Mouse (Mus musculus) stomach, embryonic 16.5 days (tissue): ENCODE measurements at regions not wholly inside any gene's neighbourhood (a gene's known extent, or its start where the extent isn't known, plus 50 kb on each side); places are given as distances from the start of the nearest gene placed in this dataset.

Source experiments
- ATAC-seq: fragments of 200-750 bp; cut with Nextera tagmentation; 2 replicates; pipeline ENCODE4 v1.8.0; 2017; ENCODE audit warnings: moderate number of reproducible peaks, moderate TSS enrichment; ENCODE audit not compliant: insufficient read depth, low FRiP score
- H3K27ac ChIP-seq: fragments of 300-500 bp; sonication (generic); 2 replicates; pipeline ENCODE4 v1.5.1; 2014; ENCODE audit warnings: low read length
- H3K27me3 ChIP-seq: fragments of 300-500 bp; sonication (generic); 2 replicates; pipeline ENCODE4 v1.6.1; 2014; ENCODE audit warnings: low read length, control low read depth, mixed read lengths; ENCODE audit not compliant: control insufficient read depth, insufficient read depth
- H3K36me3 ChIP-seq: fragments of 300-500 bp; sonication (generic); 2 replicates; pipeline ENCODE4 v1.6.1; 2014; ENCODE audit warnings: low read length; ENCODE audit not compliant: control insufficient read depth, insufficient read depth
- H3K4me1 ChIP-seq: fragments of 300-500 bp; sonication (generic); 2 replicates; pipeline ENCODE4 v1.6.1; 2014; ENCODE audit warnings: low read length, control low read depth, mixed read lengths; ENCODE audit not compliant: control insufficient read depth, insufficient read depth
- H3K4me2 ChIP-seq: fragments of 300-500 bp; sonication (generic); 2 replicates; pipeline ENCODE4 v1.6.1; 2014; ENCODE audit warnings: low read depth, low read length, mixed read lengths
- H3K4me3 ChIP-seq: fragments of 300-500 bp; sonication (generic); replicated peaks from 2 replicates; pipeline ENCODE4 v1.5.1; 2014; ENCODE audit warnings: mild to moderate bottlenecking, low read length
- H3K9ac ChIP-seq: fragments of 300-500 bp; sonication (generic); 2 replicates; pipeline ENCODE4 v1.6.1; 2014; ENCODE audit warnings: low read length
- H3K9me3 ChIP-seq: fragments of 300-500 bp; sonication (generic); replicated peaks from 2 replicates; pipeline ENCODE4 v1.6.1; 2016; ENCODE audit warnings: low read length, control low read depth; ENCODE audit not compliant: control insufficient read depth
- WGBS: fragments of 180-500 bp; shearing (Covaris S2); extraction: QIAGEN DNeasy Blood & Tissue Kit; methylation state at CpG from one replicate; pipeline ENCODE4 v1.1.7; 2014; 5-methylcytosine and 5-hydroxymethylcytosine counted together

- no peaks in the 10 kb centered on the region for H3K4me1 ChIP-seq
- no peaks in the 10 kb centered on the region for H3K9me3 ChIP-seq
- no peak overlapping the region for H3K4me2 ChIP-seq
- no peak overlapping the region for H3K9ac ChIP-seq
- 30% methylated on average over 1 of the region's 1 CpGs for WGBS
- no peak for ATAC-seq
- H3K27me3 ChIP-seq = no peaks in the 10 kb centered on the region
- H3K4me3 ChIP-seq = no peak overlapping the region
- H3K27ac ChIP-seq = no peak overlapping the region
- H3K36me3 ChIP-seq = no peaks in the 10 kb centered on the region
Observed at GRCm38 (mm10) chrX:169554359-169554758, 130.6 kb upstream of the Mid1 start.

GRCm38 (mm10) chrX:169552851-169553250 lies 132.1 kb upstream of the Mid1 start:
- no peak overlapping the region for H3K4me2 ChIP-seq
- no peaks in the 10 kb centered on the region for H3K27me3 ChIP-seq
- H3K9me3 ChIP-seq = no peaks in the 10 kb centered on the region
- ATAC-seq = peak; percentile 25; the same call in 1 of the 2 replicates
- 43% methylated on average over 1 of the region's 1 CpGs for WGBS
- no peak overlapping the region for H3K9ac ChIP-seq
- no peak overlapping the region for H3K27ac ChIP-seq
- no peaks in the 10 kb centered on the region for H3K36me3 ChIP-seq
- H3K4me3 ChIP-seq = no peak overlapping the region
- H3K4me1 ChIP-seq = no peaks in the 10 kb centered on the region

- no peak overlapping the region for H3K4me3 ChIP-seq
- H3K36me3 ChIP-seq = no peaks in the 10 kb centered on the region
- no peaks in the 10 kb centered on the region for H3K9me3 ChIP-seq
- no peak for ATAC-seq
- no peak overlapping the region for H3K4me2 ChIP-seq
- no peaks in the 10 kb centered on the region for H3K27me3 ChIP-seq
- WGBS = 81% methylated on average over 3 of the region's 3 CpGs
- no peaks in the 10 kb centered on the region for H3K4me1 ChIP-seq
- no peak overlapping the region for H3K27ac ChIP-seq
- no peak overlapping the region for H3K9ac ChIP-seq
Observed at GRCm38 (mm10) chrX:169544037-169544436, 141.0 kb upstream of the Mid1 start.

GRCm38 (mm10) chrX:169508229-169508628 lies 176.8 kb upstream of the Mid1 start:
- Histone ChIP-seq H3K4me3 (no peak overlapping the region), H3K27me3 (no peaks in the 10 kb centered on the region; the same call in 1 of the 2 replicates), H3K4me1 (no peaks in the 10 kb centered on the region), H3K9ac (no peak overlapping the region), H3K9me3 (no peaks in the 10 kb centered on the region), H3K36me3 (no peaks in the 10 kb centered on the region), H3K4me2 (no peak overlapping the region), H3K27ac (no peak overlapping the region)
- ATAC-seq = no peak

- WGBS = 15% methylated on average over 1 of the region's 1 CpGs
- Histone ChIP-seq H3K27me3 (no peaks in the 10 kb centered on the region), H3K9me3 (no peaks in the 10 kb centered on the region)
Observed at GRCm38 (mm10) chrX:169493577-169493976, 173.4 kb upstream of the Hccs start.

GRCm38 (mm10) chrX:169473518-169473917 lies 153.3 kb upstream of the Hccs start:
- H3K27ac ChIP-seq = no peak overlapping the region
- no peaks in the 10 kb centered on the region; the same call in 1 of the 2 replicates for H3K27me3 ChIP-seq
- no peak overlapping the region for H3K4me3 ChIP-seq
- ATAC-seq = no peak
- no peaks in the 10 kb centered on the region for H3K4me1 ChIP-seq
- WGBS = 73% methylated on average over 2 of the region's 2 CpGs
- no peak overlapping the region for H3K4me2 ChIP-seq
- no peak overlapping the region for H3K9ac ChIP-seq
- H3K36me3 ChIP-seq = no peaks in the 10 kb centered on the region
- H3K9me3 ChIP-seq = no peaks in the 10 kb centered on the region

More at GRCm38 (mm10) chrX:169493577-169493976, 173.4 kb upstream of the Hccs start:
- H3K4me1 ChIP-seq = no peaks in the 10 kb centered on the region
- no peak overlapping the region for H3K4me2 ChIP-seq
- ATAC-seq = no peak
- H3K27ac ChIP-seq = no peak overlapping the region
- no peak overlapping the region for H3K9ac ChIP-seq
- no peaks in the 10 kb centered on the region for H3K36me3 ChIP-seq
- no peak overlapping the region for H3K4me3 ChIP-seq

GRCm38 (mm10) chrX:169470715-169471114 lies 150.5 kb upstream of the Hccs start:
- Histone ChIP-seq H3K9me3 (no peaks in the 10 kb centered on the region), H3K4me3 (no peak overlapping the region), H3K27ac (no peak overlapping the region), H3K27me3 (no peaks in the 10 kb centered on the region; the same call in 1 of the 2 replicates), H3K9ac (no peak overlapping the region), H3K4me1 (no peaks in the 10 kb centered on the region), H3K4me2 (no peak overlapping the region), H3K36me3 (no peaks in the 10 kb centered on the region)
- no peak for ATAC-seq
- 47% methylated on average over 2 of the region's 2 CpGs for WGBS

GRCm38 (mm10) chrX:169450159-169450558 lies 130.0 kb upstream of the Hccs start:
- Histone ChIP-seq H3K27ac (no peak overlapping the region), H3K4me1 (no peaks in the 10 kb centered on the region), H3K36me3 (no peaks in the 10 kb centered on the region), H3K9me3 (no peaks in the 10 kb centered on the region), H3K4me3 (no peak overlapping the region), H3K27me3 (no peaks in the 10 kb centered on the region), H3K9ac (no peak overlapping the region), H3K4me2 (no peak overlapping the region)
- no peak for ATAC-seq
- WGBS = 60% methylated on average over 3 of the region's 3 CpGs

- no peak for ATAC-seq
- Histone ChIP-seq H3K4me1 (no peaks in the 10 kb centered on the region), H3K36me3 (no peaks in the 10 kb centered on the region)
Observed at GRCm38 (mm10) chrX:169439546-169439945, 119.4 kb upstream of the Hccs start.

GRCm38 (mm10) chrX:169438626-169439025 lies 118.5 kb upstream of the Hccs start:
- H3K9me3 ChIP-seq = no peaks in the 10 kb centered on the region

More at GRCm38 (mm10) chrX:169439546-169439945, 119.4 kb upstream of the Hccs start:
- no peak overlapping the region for H3K4me3 ChIP-seq
- no peaks in the 10 kb centered on the region for H3K9me3 ChIP-seq
- no peak overlapping the region for H3K27ac ChIP-seq
- H3K9ac ChIP-seq = no peak overlapping the region
- H3K4me2 ChIP-seq = no peak overlapping the region
- H3K27me3 ChIP-seq = no peaks in the 10 kb centered on the region; the same call in 1 of the 2 replicates

More at GRCm38 (mm10) chrX:169438626-169439025, 118.5 kb upstream of the Hccs start:
- no peaks in the 10 kb centered on the region for H3K36me3 ChIP-seq
- H3K9ac ChIP-seq = no peak overlapping the region
- H3K27me3 ChIP-seq = no peaks in the 10 kb centered on the region; the same call in 1 of the 2 replicates
- no peak overlapping the region for H3K27ac ChIP-seq
- H3K4me1 ChIP-seq = no peaks in the 10 kb centered on the region
- no peak overlapping the region for H3K4me2 ChIP-seq
- no peak for ATAC-seq
- no peak overlapping the region for H3K4me3 ChIP-seq
- 66% methylated on average over 1 of the region's 1 CpGs for WGBS
